In genomic region chr10:51455762-51456161, GRCm38 (mm10) we compare ENCODE assay signal across 20 mouse cellular contexts. TPM values are rescaled to one million over a fixed set of nuclear protein-coding genes. Genes with fewer than 3 reads are reported as not detected.
A peak's percentile ranks its signal among the peaks of the same experiment; 100 is the strongest.
DNase-seq lines count a peak whose midpoint lies in the region; ATAC-seq and TF ChIP-seq lines count a peak whose summit lies in the region.
"Had no signal": no experiment of that assay in that cellular context is flagged by ENCODE, and none has a peak within 500 bp of the region (broad histone marks: within the 10 kb centered on the region; RNA-seq: fewer than 3 reads in every experiment).

No protein-coding gene starts in this region.

- no peaks in the 10 kb centered on the region for H3K9me3 ChIP-seq in kidney, embryonic 15.5 days (replicated peaks)
- H3K9me3 ChIP-seq: embryonic facial prominence, embryonic 13.5 days; midbrain, embryonic 12.5 days; stomach, embryonic 15.5 days had no signal

- TF ChIP-seq POLR2A in spleen, adult 2 months (IDR thresholded peaks at IDR 0.05; ENCODE audit: low read depth, low read length), result no peak

- no peak overlapping the region for H3K4me3 ChIP-seq in spleen, adult 2 months (ENCODE audit: extremely low read depth, insufficient read depth, insufficient read length)
- no peak overlapping the region for H3K4me3 ChIP-seq in brown adipose tissue, adult 24 weeks (ENCODE audit: insufficient read depth, low read depth, low read length)
- no peak overlapping the region for H3K4me3 ChIP-seq in kidney, embryonic 15.5 days (replicated peaks)
- H3K4me3 ChIP-seq: embryonic facial prominence, embryonic 13.5 days; midbrain, embryonic 12.5 days; stomach, embryonic 15.5 days had no signal

- peaks cover 14% of the 10 kb centered on the region for H3K4me1 ChIP-seq in spleen, adult 2 months (ENCODE audit: control insufficient read depth, insufficient read depth, insufficient read length)
- H3K4me1 ChIP-seq in brown adipose tissue, adult 24 weeks (ENCODE audit: control insufficient read depth, insufficient read depth, insufficient read length, low read length), result no peaks in the 10 kb centered on the region
- no peaks in the 10 kb centered on the region for H3K4me1 ChIP-seq in kidney, embryonic 15.5 days
- H3K4me1 ChIP-seq: embryonic facial prominence, embryonic 13.5 days; midbrain, embryonic 12.5 days; stomach, embryonic 15.5 days had no signal

- H3K36me3 ChIP-seq in spleen, adult 2 months (ENCODE audit: control insufficient read depth, insufficient read depth, low read length), result no peaks in the 10 kb centered on the region
- no peaks in the 10 kb centered on the region for H3K36me3 ChIP-seq in kidney, embryonic 15.5 days
- H3K36me3 ChIP-seq: embryonic facial prominence, embryonic 13.5 days; midbrain, embryonic 12.5 days; stomach, embryonic 15.5 days had no signal

- no peak overlapping the region for H3K9ac ChIP-seq in kidney, embryonic 15.5 days
- H3K9ac ChIP-seq: embryonic facial prominence, embryonic 13.5 days; hindbrain, embryonic 14.5 days; liver, embryonic 14.5 days; midbrain, embryonic 12.5 days; stomach, embryonic 15.5 days had no signal

- WGBS in spleen, adult 2 months, result 13% methylated on average over 1 of the region's 1 CpGs
- 92% methylated on average over 1 of the region's 1 CpGs for WGBS in kidney, embryonic 15.5 days

- no peaks in the 10 kb centered on the region for H3K27me3 ChIP-seq in spleen, adult 2 months (ENCODE audit: control insufficient read depth, insufficient read depth, low read length)
- no peaks in the 10 kb centered on the region for H3K27me3 ChIP-seq in kidney, embryonic 15.5 days
- H3K27me3 ChIP-seq: embryonic facial prominence, embryonic 13.5 days; midbrain, embryonic 12.5 days; stomach, embryonic 15.5 days had no signal

- TF ChIP-seq CTCF in spleen, adult 2 months (IDR thresholded peaks at IDR 0.05; ENCODE audit: extremely low read depth, insufficient read depth, insufficient read length, insufficient replicate concordance), result no peak

- no peak overlapping the region for H3K4me2 ChIP-seq in kidney, embryonic 15.5 days
- H3K4me2 ChIP-seq: embryonic facial prominence, embryonic 13.5 days; hindbrain, embryonic 14.5 days; midbrain, embryonic 12.5 days; stomach, embryonic 15.5 days had no signal

- H3K27ac ChIP-seq in spleen, adult 2 months (ENCODE audit: insufficient read depth, low read length), result peak overlapping the region; percentile 77
- H3K27ac ChIP-seq in brown adipose tissue, adult 24 weeks (replicated peaks; ENCODE audit: low read depth, low read length), result peak overlapping the region; percentile 56
- no peak overlapping the region for H3K27ac ChIP-seq in kidney, embryonic 15.5 days
- H3K27ac ChIP-seq: embryonic facial prominence, embryonic 13.5 days; hindbrain, embryonic 14.5 days; liver, embryonic 14.5 days; midbrain, embryonic 12.5 days; stomach, embryonic 15.5 days had no signal

- ATAC-seq in megakaryocyte, adult 5-6 weeks (ENCODE audit: poor library complexity, severe bottlenecking), result peak; percentile 67
- ATAC-seq in kidney, embryonic 15.5 days (replicated peaks; ENCODE audit: low FRiP score), result no peak

- no peak for DNase-seq in spleen, adult 2 months (ENCODE audit: low read depth in 1 of 2, low spot score in 2 of 2)
- no peak for DNase-seq in spleen, postnatal 14 days (ENCODE audit: low spot score in 2 of 2)
- no peak for DNase-seq in gastrocnemius, adult 8-10 months (ENCODE audit: low spot score in 2 of 2)
- no peak for DNase-seq in embryo, embryonic 11 days
- DNase-seq: cerebellum, adult 9-11 months; gastrocnemius, postnatal 14 days; kidney, adult 9 months had no signal

RNA-seq across cellular contexts. Expression of gene Gm49339, which starts 24.6 kb away (rescaled TPM):
- polyA plus RNA-seq in spleen, adult 2 months (2012; rRNA removed), result 8.4 and 8.7 TPM in 2 replicates
- polyA plus RNA-seq in brown adipose tissue, adult 24 weeks (2012; ENCODE audit: insufficient read depth, insufficient read length, missing spikeins), result 2.9 TPM in 1 of 2 replicates, not detected in the other
- 18.4 and 53.3 TPM in 2 replicates for total RNA-seq in megakaryocyte, adult 5-6 weeks (2015)
- total RNA-seq in megakaryocyte, adult 5-6 weeks (2017), result 25.7 and 36.4 TPM in 2 replicates
- not detected for total RNA-seq in gastrocnemius, adult 8-10 months (2022)
- 0.12 TPM in 1 of 2 replicates, not detected in the other for polyA plus RNA-seq in kidney, embryonic 15.5 days (2015; fragmentation: Nextera tagmentation; extraction: Ambion mirVana)
- total RNA-seq: ES-E14; left cerebral cortex, postnatal 14 days had no signal
- polyA plus RNA-seq: forebrain, embryonic 11.5 days; heart, embryonic 14.5 days; hindbrain, embryonic 14.5 days; midbrain, embryonic 12.5 days; neural tube, embryonic 14.5 days had no signal

RNA-seq across cellular contexts. Expression of gene Lilr4b, which starts 24.7 kb away (rescaled TPM):
- polyA plus RNA-seq in spleen, adult 2 months (2012; rRNA removed), result 3.8 and 4.1 TPM in 2 replicates
- polyA plus RNA-seq in brown adipose tissue, adult 24 weeks (2012; ENCODE audit: insufficient read depth, insufficient read length, missing spikeins), result 1.0 and 2.3 TPM in 2 replicates
- total RNA-seq in megakaryocyte, adult 5-6 weeks (2015), result 418 and 485 TPM in 2 replicates
- 237 and 284 TPM in 2 replicates for total RNA-seq in megakaryocyte, adult 5-6 weeks (2017)
- total RNA-seq in gastrocnemius, adult 8-10 months (2022), result under 1 TPM; 0.34 to 0.91 (median 0.54) TPM
- 0.69 and 1.1 TPM in 2 replicates for polyA plus RNA-seq in kidney, embryonic 15.5 days (2015; fragmentation: Nextera tagmentation; extraction: Ambion mirVana)
- polyA plus RNA-seq: forebrain, embryonic 11.5 days; midbrain, embryonic 12.5 days; neural tube, embryonic 14.5 days had no signal

RNA-seq across cellular contexts. Expression of gene Lilrb4a, which starts 35.0 kb away (rescaled TPM):
- polyA plus RNA-seq in spleen, adult 2 months (2012; rRNA removed), result 4.1 and 4.8 TPM in 2 replicates
- polyA plus RNA-seq in brown adipose tissue, adult 24 weeks (2012; ENCODE audit: insufficient read depth, insufficient read length, missing spikeins), result 5.8 and 7.6 TPM in 2 replicates
- total RNA-seq in megakaryocyte, adult 5-6 weeks (2015), result 925 and 1,007 TPM in 2 replicates
- 681 and 727 TPM in 2 replicates for total RNA-seq in megakaryocyte, adult 5-6 weeks (2017)
- 1 to 10 TPM in 1 of 4 experiments, under 1 TPM in 3; 0.12 to 1.2 (median 0.59) TPM for total RNA-seq in gastrocnemius, adult 8-10 months (2022)
- polyA plus RNA-seq in kidney, embryonic 15.5 days (2015; fragmentation: Nextera tagmentation; extraction: Ambion mirVana), result 2.8 and 3.5 TPM in 2 replicates
- total RNA-seq: ES-E14 had no signal
